Mouse (Mus musculus): Measurements from ENCODE around the gene Ppef2. TPM values are rescaled to one million over a fixed set of nuclear protein-coding genes. Genes with fewer than 3 reads are reported as not detected.

Gene Ppef2
- polyA plus RNA-seq (2012; rRNA removed) = 1.8 and 2.0 TPM in 2 replicates

DNA sequence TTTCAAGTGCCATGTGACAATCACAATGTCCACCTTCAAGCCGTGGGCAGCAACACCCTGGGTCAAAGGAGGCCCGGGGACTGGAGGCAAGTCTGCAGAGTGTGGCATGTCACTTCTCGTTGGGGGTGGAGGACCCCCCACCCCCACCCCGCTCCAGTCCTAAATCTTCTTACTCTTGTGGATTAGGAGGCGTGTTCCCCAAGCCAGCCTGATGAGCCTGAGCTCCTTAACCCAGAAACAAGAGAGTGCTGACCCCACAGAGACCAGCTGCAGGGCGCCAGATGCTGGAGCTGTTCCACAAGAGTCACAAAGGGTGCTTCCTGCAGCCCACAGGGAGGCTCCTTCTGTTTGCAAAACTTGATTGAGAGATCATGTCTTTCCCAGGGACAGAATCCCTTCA, at the start of gene Ppef2:
Gene Ppef2, minus strand, starts transcription at position 61 of the 400 bp plus-strand sequence.
- DNase-seq (ENCODE audit: extremely low spot score in 1 of 2, low spot score in 1 of 2) = no peak

- DNase-seq (ENCODE audit: extremely low spot score in 1 of 2, low spot score in 1 of 2) = no peak
Observed at GRCm38 (mm10) chr5:92304291-92304690, 48.2 kb upstream of the Ppef2 start.

DNA sequence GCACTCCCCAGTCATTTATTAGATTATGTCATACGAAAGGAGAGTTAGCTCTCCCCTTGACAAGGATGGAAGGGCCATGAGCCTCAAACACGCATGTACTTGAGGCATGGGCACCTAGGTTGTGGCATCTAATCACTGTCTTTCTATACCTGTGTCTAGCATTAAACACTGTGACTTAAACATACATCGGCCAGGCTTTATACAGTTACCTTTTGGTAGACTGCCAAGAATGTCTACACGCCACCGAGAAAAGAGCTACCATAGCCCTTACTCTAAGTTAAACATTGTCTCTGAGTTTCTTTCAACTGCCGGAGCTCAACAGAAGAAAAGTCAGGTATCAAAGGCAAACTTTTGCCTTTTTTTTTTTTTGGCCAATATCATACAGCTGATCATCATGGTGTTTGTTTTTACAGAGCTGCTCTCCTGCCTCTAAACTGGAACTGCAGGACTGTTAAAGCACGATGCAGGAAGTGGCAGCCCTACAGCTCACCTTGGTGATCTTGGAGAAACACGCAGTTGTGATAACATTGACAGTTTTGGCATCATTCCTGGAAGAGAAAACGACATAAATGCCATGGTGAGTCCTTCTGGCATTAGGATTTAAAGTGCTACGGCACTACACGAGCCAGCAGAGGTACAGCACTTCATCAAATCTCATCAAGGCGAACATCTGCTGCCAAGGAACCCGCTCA, 46.2 kb upstream of the Ppef2 start:
- DNase-seq (ENCODE audit: extremely low spot score in 1 of 2, low spot score in 1 of 2) = no peak

GRCm38 (mm10) chr5:92294525-92294924, 38.4 kb upstream of the Ppef2 start:
- DNase-seq (ENCODE audit: extremely low spot score in 1 of 2, low spot score in 1 of 2) = no peak

DNA sequence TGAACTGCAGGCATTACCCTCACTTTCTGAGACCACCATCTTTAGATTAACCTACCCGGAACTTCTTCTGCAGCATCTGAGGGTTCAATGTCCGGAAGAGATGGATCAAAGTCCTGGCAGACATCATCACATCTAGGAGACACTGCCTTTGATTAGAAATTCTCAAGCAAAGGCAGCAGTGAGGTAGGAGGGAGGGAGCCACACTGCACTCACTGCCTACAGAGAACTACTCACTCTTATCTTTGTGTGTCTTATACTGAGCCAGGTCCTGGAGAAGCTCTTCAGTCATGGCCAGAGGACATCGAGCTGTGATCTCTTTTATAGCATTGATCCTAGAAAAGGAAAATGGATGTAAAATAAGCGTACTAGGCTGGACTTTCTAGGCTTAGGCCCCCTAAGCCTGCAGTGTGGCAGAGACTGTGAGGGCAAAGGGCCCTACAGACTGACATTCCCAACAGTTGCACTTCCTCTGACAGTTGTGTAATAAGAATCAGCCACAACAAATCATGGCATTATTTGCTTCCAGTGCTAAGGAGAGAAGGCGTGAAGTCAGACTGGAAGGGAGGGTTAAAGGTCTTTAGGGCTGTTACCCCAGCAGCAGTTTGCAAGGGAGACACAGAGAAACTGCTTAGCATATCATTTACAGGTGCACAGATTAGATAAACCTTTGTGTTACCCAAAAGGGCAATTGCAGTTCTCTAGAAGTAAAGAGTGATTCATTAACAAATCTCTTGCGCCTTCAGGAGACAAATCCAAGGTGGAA, 35.8 kb upstream of the Ppef2 start:
- DNase-seq (ENCODE audit: extremely low spot score in 1 of 2, low spot score in 1 of 2) = no peak

DNA sequence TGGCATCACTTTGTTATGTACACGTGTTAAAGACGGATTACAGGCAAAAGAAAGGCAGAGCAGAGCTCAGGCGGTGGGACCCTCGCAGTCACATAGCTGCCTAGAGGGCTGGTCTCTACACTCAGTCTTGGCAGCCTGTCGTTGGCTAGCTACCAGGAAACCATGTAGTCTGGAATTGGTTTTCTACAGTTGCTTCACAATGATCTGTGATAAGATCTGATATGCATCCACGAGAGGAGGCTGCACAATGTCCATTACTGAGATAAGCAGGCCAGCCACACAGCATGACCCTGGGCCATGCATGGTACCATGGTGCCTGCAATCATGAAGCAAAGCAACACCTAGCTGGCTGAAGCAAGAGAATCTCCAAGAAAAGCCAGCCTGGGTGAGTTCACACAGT, 31.8 kb upstream of the Ppef2 start:
- no peak for DNase-seq (ENCODE audit: extremely low spot score in 1 of 2, low spot score in 1 of 2)

DNA sequence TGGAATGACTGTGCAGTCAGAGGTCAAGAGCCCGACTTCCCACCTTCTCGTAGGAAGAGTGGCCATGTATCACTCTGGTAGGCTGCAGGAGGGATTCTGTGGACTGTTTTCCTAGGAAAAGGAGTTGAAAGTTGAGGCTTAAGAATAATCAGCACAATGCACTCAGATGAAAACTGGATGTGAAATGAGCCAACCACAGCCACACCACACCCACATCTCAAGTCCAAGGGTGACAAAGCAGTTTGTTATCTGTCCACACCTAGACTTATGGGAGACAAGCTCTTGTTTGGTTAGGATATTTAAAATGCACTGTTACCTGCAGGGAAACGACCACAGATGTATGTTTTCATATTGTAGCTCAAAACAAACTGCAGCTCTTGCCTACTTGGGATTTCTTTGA, 27.0 kb upstream of the Ppef2 start:
- DNase-seq (ENCODE audit: extremely low spot score in 1 of 2, low spot score in 1 of 2) = no peak

GRCm38 (mm10) chr5:92282571-92282970, 26.5 kb upstream of the Ppef2 start:
- no peak for DNase-seq (ENCODE audit: extremely low spot score in 1 of 2, low spot score in 1 of 2)

DNA sequence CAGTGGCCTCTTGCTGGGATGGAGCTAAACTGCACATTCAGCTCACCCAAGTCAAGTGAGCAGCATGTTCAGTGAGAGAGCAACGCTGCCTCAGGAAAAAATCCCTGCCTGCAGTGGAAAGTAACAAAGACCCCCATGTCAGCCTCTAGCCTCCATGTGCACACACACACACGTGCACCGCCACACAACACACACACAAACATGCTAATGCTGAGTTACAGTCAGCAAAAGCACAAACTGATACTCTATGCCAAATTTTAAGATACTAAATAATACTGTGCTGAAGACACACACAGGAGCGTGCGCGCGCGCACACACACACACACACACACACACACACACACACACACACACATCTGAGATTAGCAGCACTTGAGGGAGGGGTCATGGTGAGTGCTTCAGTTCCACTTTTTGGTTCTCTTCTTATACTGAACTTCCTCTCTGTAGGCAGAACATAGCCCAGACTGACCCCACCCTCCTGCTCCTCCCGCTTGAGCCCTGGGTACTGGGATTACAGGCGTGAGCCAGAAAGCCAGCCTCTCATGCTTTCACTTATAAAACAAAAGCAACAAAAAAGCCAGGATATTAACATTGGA, 23.0 kb upstream of the Ppef2 start:
- DNase-seq (ENCODE audit: extremely low spot score in 1 of 2, low spot score in 1 of 2) = no peak

- DNase-seq (ENCODE audit: extremely low spot score in 1 of 2, low spot score in 1 of 2) = peak; percentile 66 to 84
Observed at GRCm38 (mm10) chr5:92277437-92278394, 21.6 kb upstream of the Ppef2 start, which contains the start of gene Naaa. TSS of gene Naaa (minus strand) at chr5:92278170.

DNA sequence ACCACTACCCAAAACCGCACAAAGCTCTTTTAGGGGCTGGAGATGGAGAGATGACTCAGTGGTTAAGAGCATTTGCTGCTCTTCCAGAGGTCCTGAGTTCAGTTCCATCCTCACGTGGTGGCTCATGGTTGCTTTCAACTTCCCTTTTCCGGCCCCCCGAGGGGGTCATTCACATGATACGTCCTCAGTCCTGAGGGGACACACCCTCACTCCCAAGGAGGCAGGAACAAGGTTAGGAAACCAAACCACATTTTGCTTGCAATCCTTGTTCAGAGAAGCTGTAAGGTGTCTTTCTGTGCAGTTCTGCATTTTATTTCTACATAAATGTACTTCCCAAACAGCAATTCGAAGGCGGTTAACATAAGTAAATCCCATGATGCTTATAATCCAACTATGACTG, 14.4 kb upstream of the Ppef2 start:
- no peak for DNase-seq (ENCODE audit: extremely low spot score in 1 of 2, low spot score in 1 of 2)

GRCm38 (mm10) chr5:92263761-92264359, 7.8 kb upstream of the Ppef2 start:
- peak; percentile 75 to 83 for DNase-seq (ENCODE audit: extremely low spot score in 1 of 2, low spot score in 1 of 2)

GRCm38 (mm10) chr5:92262646-92263045, 6.6 kb upstream of the Ppef2 start:
- DNase-seq (ENCODE audit: extremely low spot score in 1 of 2, low spot score in 1 of 2) = no peak

DNA sequence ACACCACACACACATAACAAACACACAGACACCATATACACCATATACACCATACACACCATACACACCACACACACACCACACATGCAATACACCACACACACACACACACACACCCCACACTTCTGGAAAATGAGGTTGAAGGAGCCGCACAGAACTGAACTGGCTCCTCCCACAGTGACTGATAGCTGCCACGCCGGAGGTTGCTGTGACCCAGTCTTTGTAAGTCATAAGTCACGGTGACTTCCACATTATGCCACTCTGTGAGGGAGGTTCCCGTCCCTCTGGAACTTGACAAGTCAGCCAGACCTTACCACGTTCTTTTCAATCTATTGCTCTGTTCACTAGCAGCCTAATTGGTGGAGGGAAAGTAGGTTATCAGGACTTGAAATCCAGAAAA, 1.6 kb downstream of the Ppef2 start:
- DNase-seq (ENCODE audit: extremely low spot score in 1 of 2, low spot score in 1 of 2) = no peak

GRCm38 (mm10) chr5:92252797-92253343, 3.2 kb downstream of the Ppef2 start:
- peak in 1 of 2 experiments; percentile 22 for DNase-seq (ENCODE audit: extremely low spot score in 1 of 2, low spot score in 1 of 2)

GRCm38 (mm10) chr5:92252031-92252430, 4.0 kb downstream of the Ppef2 start:
- DNase-seq (ENCODE audit: extremely low spot score in 1 of 2, low spot score in 1 of 2) = no peak

DNA sequence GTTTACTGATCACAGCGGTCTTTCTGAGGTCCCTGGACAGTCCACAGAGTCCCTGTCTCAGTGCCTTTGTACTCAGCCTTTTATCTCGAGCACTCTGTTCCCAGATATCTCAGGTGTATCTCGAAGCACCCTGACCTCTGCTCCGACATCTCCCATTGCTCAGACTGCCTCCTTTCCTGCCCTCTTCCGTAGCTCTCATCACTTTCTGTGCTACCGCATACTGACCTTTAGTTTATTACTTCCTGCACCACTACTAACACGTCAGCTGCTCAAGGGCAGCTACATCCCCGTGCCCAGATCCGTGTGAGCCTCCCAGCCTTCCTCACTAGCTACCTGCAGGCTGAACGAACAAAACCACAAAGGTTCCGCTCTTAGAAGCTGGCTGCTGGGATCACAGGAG, 7.5 kb downstream of the Ppef2 start:
- DNase-seq (ENCODE audit: extremely low spot score in 1 of 2, low spot score in 1 of 2) = no peak

GRCm38 (mm10) chr5:92245483-92245882, 10.6 kb downstream of the Ppef2 start:
- DNase-seq (ENCODE audit: extremely low spot score in 1 of 2, low spot score in 1 of 2) = no peak

DNA sequence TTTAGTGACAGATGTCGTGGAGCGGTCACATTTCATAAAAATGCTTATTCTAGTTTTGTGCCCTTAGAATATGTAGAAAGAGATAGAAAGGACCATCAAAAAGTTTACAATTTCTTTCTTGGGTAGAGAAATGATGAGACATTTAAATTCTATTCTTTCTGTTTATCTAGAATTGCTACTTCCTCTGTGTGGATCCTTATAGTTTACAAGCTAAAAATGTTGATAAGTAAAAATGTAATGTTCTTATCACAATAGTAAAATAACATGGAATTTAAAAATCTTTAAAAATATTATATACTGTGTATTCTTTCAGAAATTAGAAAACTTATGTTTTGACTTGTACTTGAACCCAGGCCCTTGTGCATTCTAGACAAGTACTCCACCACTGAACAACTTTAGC, 11.2 kb downstream of the Ppef2 start:
- DNase-seq (ENCODE audit: extremely low spot score in 1 of 2, low spot score in 1 of 2) = no peak

GRCm38 (mm10) chr5:92240769-92241168, 15.3 kb downstream of the Ppef2 start:
- DNase-seq (ENCODE audit: extremely low spot score in 1 of 2, low spot score in 1 of 2) = peak; percentile 21 to 34
